17 mouse cellular contexts compared by ENCODE assay signal in genomic region chr1:128830671-128831240, GRCm38 (mm10).
"Had no signal": no experiment of that assay in that cellular context is flagged by ENCODE, and none has a peak within 500 bp of the region (broad histone marks: within the 10 kb centered on the region; RNA-seq: fewer than 3 reads in every experiment).

No protein-coding gene starts in this region.

- ATAC-seq: hindbrain, embryonic 16.5 days; intestine, embryonic 15.5 days; intestine, postnatal 0 days; liver, embryonic 12.5 days had no signal

- DNase-seq: gastrocnemius, adult 2 months; gastrocnemius, postnatal 10 days; gastrocnemius, postnatal 25 days; heart, adult 2 months; heart, postnatal 14 days; heart, postnatal 36 days; kidney, adult 18-20 months; kidney, adult 8-10 months; kidney, postnatal 10 days; kidney, postnatal 25 days; layer of hippocampus, adult 9-11 months; layer of hippocampus, postnatal 36 days; left cerebral cortex, postnatal 4 days had no signal
